Mouse (Mus musculus) lung, postnatal 0 days (tissue): ENCODE data around the gene Ccdc28a.

Experiments used
- CTCF ChIP-seq: IDR thresholded peaks from 2 replicates; pipeline ENCODE4 v1.5.1; 2016; ENCODE audit warnings: antibody characterized with exemption, mild to moderate bottlenecking
- EP300 ChIP-seq: IDR thresholded peaks from 2 replicates; pipeline ENCODE4 v1.6.1; 2016; ENCODE audit warnings: antibody characterized with exemption, mild to moderate bottlenecking, control low read depth

GRCm38 (mm10) chr10:18189498-18189897 lies 45.3 kb downstream of the Ccdc28a start:
- no peak for TF ChIP-seq CTCF
- TF ChIP-seq EP300: no peak
